Mouse (Mus musculus) hindbrain, embryonic 15.5 days (tissue): ENCODE measurements around the gene Wwox. TPM values are rescaled to one million over a fixed set of nuclear protein-coding genes. Genes with fewer than 3 reads are reported as not detected.

Experiments used
- ATAC-seq: fragments of 200-750 bp; cut with Nextera tagmentation; 2 replicates; pipeline ENCODE4 v1.8.0; 2017; ENCODE audit warnings: low read depth, moderate number of reproducible peaks, moderate TSS enrichment; ENCODE audit not compliant: low FRiP score
- H3K27ac ChIP-seq: fragments of 300-500 bp; sonication (generic); replicated peaks from 2 replicates; pipeline ENCODE4 v1.5.1; 2015; ENCODE audit warnings: mild to moderate bottlenecking, inconsistent platforms
- H3K27me3 ChIP-seq: fragments of 300-500 bp; sonication (generic); 2 replicates; pipeline ENCODE4 v1.6.1; 2015; ENCODE audit warnings: control low read depth, inconsistent platforms
- H3K36me3 ChIP-seq: fragments of 300-500 bp; sonication (generic); 2 replicates; pipeline ENCODE4 v1.6.1; 2015; ENCODE audit warnings: control low read depth, inconsistent platforms
- H3K4me1 ChIP-seq: fragments of 300-500 bp; sonication (generic); replicated peaks from 2 replicates; pipeline ENCODE4 v1.6.1; 2015; ENCODE audit warnings: control low read depth, inconsistent platforms
- H3K4me2 ChIP-seq: fragments of 300-500 bp; sonication (generic); 2 replicates; pipeline ENCODE4 v1.6.1; 2015; ENCODE audit warnings: moderate library complexity, mild to moderate bottlenecking, inconsistent platforms
- H3K4me3 ChIP-seq: fragments of 300-500 bp; sonication (generic); 2 replicates; pipeline ENCODE4 v1.5.1; 2015; ENCODE audit warnings: mild to moderate bottlenecking, inconsistent platforms
- H3K9ac ChIP-seq: fragments of 300-500 bp; sonication (generic); 2 replicates; pipeline ENCODE4 v1.6.1; 2015; ENCODE audit warnings: inconsistent platforms
- H3K9me3 ChIP-seq: fragments of 300-500 bp; sonication (generic); 2 replicates; pipeline ENCODE4 v1.6.1; 2016; ENCODE audit warnings: control low read depth, inconsistent platforms
- WGBS: fragments of 180-500 bp; shearing (Covaris S2); methylation state at CpG from one replicate; pipeline ENCODE4 v1.1.7; 2015; 5-methylcytosine and 5-hydroxymethylcytosine counted together
- polyA plus RNA-seq: library from polyadenylated mRNA; unstranded; fragments of >200 nt; fragmentation: Nextera tagmentation; extraction: Ambion mirVana; gene quantifications from 2 replicates; pipeline ENCODE4 v1.2.1, GENCODE M21; 2015

Gene Wwox
- polyA plus RNA-seq, 1 experiment from 2014 or later = 13.9 TPM

GRCm38 (mm10) chr8:114591296-114592280 is 152.1 kb downstream of the Wwox start:
- Histone ChIP-seq H3K4me3 (no peak overlapping the region), H3K4me2 (peak overlapping the region; percentile 40), H3K4me1 (peaks cover 37% of the 10 kb centered on the region), H3K36me3 (no peaks in the 10 kb centered on the region), H3K27me3 (peaks cover 3% of the 10 kb centered on the region; the same call in 1 of the 2 replicates), H3K27ac (peak overlapping the region; percentile 18), H3K9me3 (no peaks in the 10 kb centered on the region), H3K9ac (no peak overlapping the region)
- ATAC-seq = peak; percentile 74
- 19% methylated on average over 26 of the region's 26 CpGs for WGBS

DNA sequence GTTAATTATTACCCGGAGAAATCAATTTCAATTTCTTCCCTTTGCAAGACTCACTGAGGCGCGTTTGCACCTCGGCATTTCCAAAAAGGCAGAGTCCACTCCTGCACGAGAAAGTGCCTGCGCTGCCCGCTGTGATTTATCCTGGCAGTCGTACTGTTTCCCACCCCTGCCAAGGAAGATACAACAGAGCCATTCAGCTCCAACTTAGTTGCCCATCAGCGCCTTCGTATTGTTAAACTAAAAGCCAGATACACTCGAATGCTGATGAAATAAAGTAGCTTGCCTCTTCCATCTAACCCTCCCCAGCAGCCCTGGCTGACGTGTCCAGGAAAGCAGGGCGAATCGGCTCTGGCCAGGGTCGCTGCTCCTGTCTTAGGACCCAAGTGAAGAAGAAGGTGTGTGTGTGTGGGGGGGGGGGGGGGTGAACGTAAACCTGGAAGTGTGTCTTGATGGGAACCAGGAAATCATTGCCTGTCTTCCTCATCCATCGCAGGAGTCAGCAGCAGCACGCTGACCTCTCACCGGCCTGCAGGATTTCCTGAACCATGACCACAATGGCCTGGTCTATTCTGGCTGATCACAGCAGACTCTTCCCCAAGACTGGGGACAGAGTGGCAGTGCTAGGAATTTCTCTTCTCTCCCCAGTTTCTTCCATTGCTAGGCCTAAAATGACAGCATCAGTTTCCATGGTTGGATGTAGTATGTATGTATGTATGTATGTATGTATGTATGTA is 154.1 kb downstream of the Wwox start:
- peak overlapping the region; percentile 25 for H3K4me2 ChIP-seq
- H3K27ac ChIP-seq = no peak overlapping the region
- H3K27me3 ChIP-seq = peaks cover 5% of the 10 kb centered on the region; the same call in 1 of the 2 replicates
- H3K4me3 ChIP-seq = no peak overlapping the region
- peaks cover 37% of the 10 kb centered on the region for H3K4me1 ChIP-seq
- 19% methylated on average over 19 of the region's 19 CpGs for WGBS
- 0 out of 2 replicates have a peak, but pooled peaks have one; percentile 52 for ATAC-seq
- no peak overlapping the region for H3K9ac ChIP-seq
- no peaks in the 10 kb centered on the region for H3K9me3 ChIP-seq
- no peaks in the 10 kb centered on the region for H3K36me3 ChIP-seq

GRCm38 (mm10) chr8:114594811-114595210 is 155.4 kb downstream of the Wwox start:
- 68% methylated on average over 5 of the region's 5 CpGs for WGBS
- Histone ChIP-seq H3K27me3 (peaks cover 5% of the 10 kb centered on the region; the same call in 1 of the 2 replicates), H3K27ac (no peak overlapping the region), H3K4me1 (peaks cover 44% of the 10 kb centered on the region), H3K9ac (no peak overlapping the region), H3K4me2 (no peak overlapping the region), H3K4me3 (no peak overlapping the region), H3K36me3 (no peaks in the 10 kb centered on the region), H3K9me3 (no peaks in the 10 kb centered on the region)
- no peak for ATAC-seq

DNA sequence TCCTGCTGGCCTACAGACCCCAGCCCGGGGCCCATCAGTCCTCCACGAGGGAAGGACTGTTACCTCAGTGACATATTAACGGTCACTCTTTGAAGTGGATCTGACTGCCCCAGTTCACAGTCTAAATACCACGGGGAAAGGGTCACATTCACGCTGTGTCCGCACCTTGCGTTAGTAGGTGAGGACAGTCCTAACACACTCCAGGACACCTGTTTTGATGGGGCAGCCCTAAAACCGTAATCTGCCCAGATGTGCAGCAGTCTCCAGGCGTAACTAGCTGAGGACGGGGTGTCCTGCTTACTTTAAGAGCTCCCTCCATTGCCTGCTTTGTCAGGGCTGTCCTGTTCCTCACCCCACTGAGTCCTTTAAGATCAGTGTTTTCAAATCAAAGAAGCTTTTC is 160.1 kb downstream of the Wwox start:
- Histone ChIP-seq H3K36me3 (no peaks in the 10 kb centered on the region), H3K27ac (no peak overlapping the region), H3K9ac (no peak overlapping the region), H3K9me3 (no peaks in the 10 kb centered on the region), H3K4me2 (no peak overlapping the region), H3K4me1 (peaks cover 26% of the 10 kb centered on the region), H3K27me3 (peaks cover 12% of the 10 kb centered on the region), H3K4me3 (no peak overlapping the region)
- no peak for ATAC-seq
- WGBS = 41% methylated on average over 10 of the region's 10 CpGs

- peaks cover 15% of the 10 kb centered on the region for H3K27me3 ChIP-seq
- H3K9ac ChIP-seq = no peak overlapping the region
- peaks cover 26% of the 10 kb centered on the region for H3K4me1 ChIP-seq
- H3K36me3 ChIP-seq = no peaks in the 10 kb centered on the region
- no peak overlapping the region for H3K4me2 ChIP-seq
- H3K27ac ChIP-seq = no peak overlapping the region
- H3K9me3 ChIP-seq = no peaks in the 10 kb centered on the region
- 32% methylated on average over 11 of the region's 11 CpGs for WGBS
- ATAC-seq = no peak
- H3K4me3 ChIP-seq = no peak overlapping the region
Observed at GRCm38 (mm10) chr8:114600196-114600595, 160.7 kb downstream of the Wwox start.

GRCm38 (mm10) chr8:114603046-114603445 is 163.6 kb downstream of the Wwox start:
- Histone ChIP-seq H3K36me3 (no peaks in the 10 kb centered on the region), H3K4me1 (peaks cover 26% of the 10 kb centered on the region), H3K27ac (no peak overlapping the region), H3K9ac (no peak overlapping the region), H3K27me3 (peaks cover 15% of the 10 kb centered on the region), H3K4me3 (no peak overlapping the region), H3K9me3 (no peaks in the 10 kb centered on the region), H3K4me2 (no peak overlapping the region)
- no peak for ATAC-seq
- 11% methylated on average over 3 of the region's 4 CpGs for WGBS

GRCm38 (mm10) chr8:114603561-114603960 is 164.1 kb downstream of the Wwox start:
- Histone ChIP-seq H3K4me3 (no peak overlapping the region), H3K4me2 (no peak overlapping the region), H3K9me3 (no peaks in the 10 kb centered on the region), H3K36me3 (no peaks in the 10 kb centered on the region), H3K27me3 (peaks cover 12% of the 10 kb centered on the region; the same call in 1 of the 2 replicates), H3K4me1 (peaks cover 26% of the 10 kb centered on the region), H3K9ac (no peak overlapping the region), H3K27ac (no peak overlapping the region)
- no peak for ATAC-seq
- 16% methylated on average over 6 of the region's 6 CpGs for WGBS

- Histone ChIP-seq H3K27me3 (peaks cover 12% of the 10 kb centered on the region; the same call in 1 of the 2 replicates), H3K4me2 (peak overlapping the region; percentile 42), H3K4me3 (no peak overlapping the region), H3K36me3 (no peaks in the 10 kb centered on the region), H3K4me1 (peaks cover 24% of the 10 kb centered on the region), H3K9me3 (no peaks in the 10 kb centered on the region), H3K27ac (no peak overlapping the region), H3K9ac (no peak overlapping the region)
- no peak for ATAC-seq
- 11% methylated on average over 16 of the region's 16 CpGs for WGBS
Observed at GRCm38 (mm10) chr8:114604315-114604714, 164.9 kb downstream of the Wwox start.

DNA sequence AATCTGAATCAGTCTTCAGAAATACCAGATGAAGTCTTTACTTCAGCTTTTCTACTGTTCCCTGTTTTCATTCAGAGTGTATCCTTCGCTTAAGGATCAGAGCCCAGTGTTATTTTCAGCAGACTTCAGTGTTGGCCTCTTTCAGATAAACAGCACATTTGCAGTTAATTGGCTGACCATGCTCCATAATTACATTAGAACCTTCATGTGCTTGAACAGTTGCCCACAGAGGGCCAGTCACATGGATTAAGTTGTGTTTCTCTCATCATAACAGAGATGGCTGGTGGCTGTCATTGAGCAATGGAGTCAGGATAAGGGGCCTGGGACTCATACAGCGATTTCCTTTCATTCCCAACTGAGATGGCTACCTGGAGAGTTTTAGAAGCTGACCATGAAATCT is 166.2 kb downstream of the Wwox start:
- no peak for ATAC-seq
- Histone ChIP-seq H3K36me3 (no peaks in the 10 kb centered on the region), H3K9me3 (no peaks in the 10 kb centered on the region), H3K4me1 (peaks cover 12% of the 10 kb centered on the region), H3K4me2 (no peak overlapping the region), H3K4me3 (no peak overlapping the region), H3K27ac (no peak overlapping the region), H3K27me3 (peaks cover 12% of the 10 kb centered on the region; the same call in 1 of the 2 replicates), H3K9ac (no peak overlapping the region)
- 82% methylated on average over 2 of the region's 2 CpGs for WGBS

GRCm38 (mm10) chr8:114609330-114609729 is 169.9 kb downstream of the Wwox start:
- Histone ChIP-seq H3K4me1 (peaks cover 2% of the 10 kb centered on the region), H3K27ac (no peak overlapping the region), H3K9ac (no peak overlapping the region), H3K27me3 (peaks cover 5% of the 10 kb centered on the region; the same call in 1 of the 2 replicates), H3K4me2 (no peak overlapping the region), H3K9me3 (no peaks in the 10 kb centered on the region), H3K36me3 (no peaks in the 10 kb centered on the region), H3K4me3 (no peak overlapping the region)
- WGBS = 91% methylated on average over 5 of the region's 5 CpGs
- no peak for ATAC-seq

GRCm38 (mm10) chr8:114611075-114611474 is 171.6 kb downstream of the Wwox start:
- ATAC-seq = no peak
- Histone ChIP-seq H3K27me3 (0 out of 2 replicates have a peak, but pooled peaks cover 1% of the 10 kb centered on the region), H3K4me1 (no peaks in the 10 kb centered on the region), H3K36me3 (no peaks in the 10 kb centered on the region), H3K9ac (no peak overlapping the region), H3K4me2 (no peak overlapping the region), H3K9me3 (no peaks in the 10 kb centered on the region), H3K4me3 (no peak overlapping the region), H3K27ac (no peak overlapping the region)
- 78% methylated on average over 7 of the region's 7 CpGs for WGBS

DNA sequence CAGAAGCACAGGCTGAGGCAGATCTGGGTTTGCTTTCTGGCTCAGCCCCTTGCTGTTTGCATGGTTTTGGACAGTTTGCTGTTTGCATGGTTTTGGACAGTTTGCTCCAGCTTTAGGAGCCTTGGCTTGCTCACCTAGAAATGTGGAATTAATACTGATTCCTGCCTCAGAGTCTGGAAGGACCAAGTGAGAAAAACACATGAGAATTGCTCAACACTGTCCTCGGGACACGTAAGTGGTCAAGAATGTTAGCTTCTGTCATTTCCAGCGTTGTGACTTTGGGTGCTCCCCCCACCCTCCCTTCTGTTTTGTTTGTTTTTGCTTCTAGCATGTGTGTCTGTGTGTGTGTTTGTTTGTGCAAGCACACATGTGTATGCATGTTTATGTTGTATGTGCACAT is 172.6 kb downstream of the Wwox start:
- Histone ChIP-seq H3K4me1 (no peaks in the 10 kb centered on the region), H3K9me3 (no peaks in the 10 kb centered on the region), H3K27ac (no peak overlapping the region), H3K9ac (no peak overlapping the region), H3K4me2 (no peak overlapping the region), H3K4me3 (no peak overlapping the region), H3K27me3 (no peaks in the 10 kb centered on the region), H3K36me3 (no peaks in the 10 kb centered on the region)
- ATAC-seq = no peak
- WGBS = 96% methylated on average over 3 of the region's 3 CpGs
